Mouse (Mus musculus) urinary bladder, postnatal 4 days (tissue): ENCODE data around the gene Odf2.

Experiments
- DNase-seq, 2 experiments: peaks; one replicate each; pipeline ENCODE4 v3.0.0; 2021 to 2022; ENCODE audit warnings: low spot score in 2 of 2

Odf2 gene

GRCm38 (mm10) chr2:29889066-29889944 is at the start of gene Odf2:
Gene Odf2, plus strand, starts transcription at chr2:29889221.
- peak; percentile 100 for DNase-seq

GRCm38 (mm10) chr2:29839460-29839859 is 49.6 kb upstream of the Odf2 start:
- no peak for DNase-seq

GRCm38 (mm10) chr2:29843231-29844105 is 45.6 kb upstream of the Odf2 start:
- DNase-seq: no peak

GRCm38 (mm10) chr2:29844115-29844514 is 44.9 kb upstream of the Odf2 start:
- DNase-seq: no peak

GRCm38 (mm10) chr2:29844661-29845060 is 44.4 kb upstream of the Odf2 start:
- DNase-seq: no peak

GRCm38 (mm10) chr2:29845636-29846035 is 43.4 kb upstream of the Odf2 start:
- no peak for DNase-seq

- no peak for DNase-seq
These were observed 42.8 kb upstream of the Odf2 start for GRCm38 (mm10) chr2:29846061-29846853.

- DNase-seq: no peak
These were observed 42.1 kb upstream of the Odf2 start for GRCm38 (mm10) chr2:29846911-29847310.

- no peak for DNase-seq
These were observed 40.0 kb upstream of the Odf2 start for GRCm38 (mm10) chr2:29849041-29849440.

- DNase-seq: no peak
These were observed 39.1 kb upstream of the Odf2 start for GRCm38 (mm10) chr2:29849841-29850480.

GRCm38 (mm10) chr2:29852957-29853485 is 36.0 kb upstream of the Odf2 start:
- no peak for DNase-seq

- DNase-seq: no peak
These were observed 35.3 kb upstream of the Odf2 start for GRCm38 (mm10) chr2:29853736-29854135.

- DNase-seq: no peak
These were observed 33.3 kb upstream of the Odf2 start for GRCm38 (mm10) chr2:29855585-29856210.

GRCm38 (mm10) chr2:29856451-29857260 is 32.4 kb upstream of the Odf2 start:
- DNase-seq: no peak

GRCm38 (mm10) chr2:29857341-29857740 is 31.7 kb upstream of the Odf2 start:
- DNase-seq: no peak

GRCm38 (mm10) chr2:29857967-29858366 is 31.1 kb upstream of the Odf2 start:
- DNase-seq: no peak

GRCm38 (mm10) chr2:29858748-29859473 is 30.1 kb upstream of the Odf2 start:
- DNase-seq: no peak

GRCm38 (mm10) chr2:29865125-29865524 is 23.9 kb upstream of the Odf2 start:
- DNase-seq: no peak
